ENCODE assay signal across 8 mouse cellular contexts in genomic region chr4:119232410-119233255, GRCm38 (mm10). TPM values are rescaled to one million over a fixed set of nuclear protein-coding genes. Genes with fewer than 3 reads are reported as not detected.
DNase-seq lines count a peak whose midpoint lies in the region; ATAC-seq lines count a peak whose summit lies in the region.

Gene AU022252, minus strand, starts transcription at chr4:119232712.
Gene P3h1, plus strand, starts transcription at chr4:119232915.

- no peaks in the 10 kb centered on the region for H3K27me3 ChIP-seq in hindbrain, embryonic 16.5 days (replicated peaks; ENCODE audit: control insufficient read depth, insufficient read depth, low read length)

- H3K27ac ChIP-seq in hindbrain, embryonic 16.5 days (ENCODE audit: low read depth, low read length), result peak within 1 kb of the TSS; percentile 63
- H3K27ac ChIP-seq in macrophage, result peak within 1 kb of the TSS; percentile 24

- ATAC-seq in hindbrain, embryonic 16.5 days, result peak; percentile 97

- peak within 1 kb of the TSS; percentile 79 for H3K9ac ChIP-seq in hindbrain, embryonic 16.5 days (ENCODE audit: low read depth, low read length)

- peaks cover 19% of the 10 kb centered on the region for H3K4me1 ChIP-seq in hindbrain, embryonic 16.5 days (ENCODE audit: control insufficient read depth, insufficient read depth, low read depth, low read length)

- peak within 1 kb of the TSS; percentile 69 for H3K4me3 ChIP-seq in hindbrain, embryonic 16.5 days (ENCODE audit: low read length)
- peak within 1 kb of the TSS; percentile 80 for H3K4me3 ChIP-seq in macrophage (ENCODE audit: inconsistent target)

- H3K79me2 ChIP-seq in macrophage (ENCODE audit: inconsistent target), result no peaks in the 10 kb centered on the region

- WGBS in hindbrain, embryonic 16.5 days, result under 1% methylated on average over 62 of the region's 71 CpGs
- WGBS in macrophage (ENCODE audit: missing documents), result under 1% methylated on average over 70 of the region's 71 CpGs

- peaks cover 2% of the 10 kb centered on the region; the same call in 1 of the 2 replicates for H3K36me3 ChIP-seq in hindbrain, embryonic 16.5 days (ENCODE audit: control insufficient read depth, insufficient read depth, low read length)
- H3K36me3 ChIP-seq in macrophage (ENCODE audit: inconsistent target), result no peaks in the 10 kb centered on the region

- H3K4me2 ChIP-seq in hindbrain, embryonic 16.5 days (ENCODE audit: low read length), result peak within 1 kb of the TSS; percentile 81

- H3K9me3 ChIP-seq in hindbrain, embryonic 16.5 days (ENCODE audit: control insufficient read depth, low read length), result no peaks in the 10 kb centered on the region

- peak; percentile 89 for DNase-seq in WW6 (ENCODE audit: low read depth, low spot score)
- peak; percentile 81 to 98 for DNase-seq in cerebellum, postnatal 4 days (ENCODE audit: low spot score in 2 of 2)
- peak; percentile 100 for DNase-seq in gastrocnemius, adult 18-20 months (ENCODE audit: low spot score)
- DNase-seq in left cerebral cortex, adult 18-20 months (ENCODE audit: low spot score in 2 of 2), result peak; percentile 98 to 99
- DNase-seq in right cerebral cortex, adult 18-20 months, result peak; percentile 99
- DNase-seq in urinary bladder, postnatal 10 days (ENCODE audit: low spot score), result peak; percentile 95

RNA-seq across cellular contexts. Expression of gene AU022252, which starts in this region (rescaled TPM):
- 10 to 100 TPM; 24.6 to 28.2 TPM for total RNA-seq in gastrocnemius, adult 18-20 months (2021)
- polyA plus RNA-seq in hindbrain, embryonic 16.5 days (2015; fragmentation: Nextera tagmentation; extraction: Ambion mirVana), result 23.3 and 24.5 TPM in 2 replicates
- 10 to 100 TPM; 25.2 to 29.5 TPM for total RNA-seq in left cerebral cortex, adult 18-20 months (2021)
- total RNA-seq in macrophage (2018; cell fraction: chromatin; rRNA removed), result 10 to 100 TPM in 5 of 26 experiments, 1 to 10 TPM in 21; 2.4 to 15.2 (median 6.7) TPM
- 1 to 10 TPM; 2.1 to 6.1 (median 3.5) TPM for total RNA-seq in macrophage (2018; cell fraction: cytosol; rRNA removed)
- total RNA-seq in macrophage (2018; cell fraction: nucleus; rRNA removed), result 10 to 100 TPM in 1 of 26 experiments, 1 to 10 TPM in 25; 1.9 to 10.1 (median 4.5) TPM
- polyA plus RNA-seq in macrophage (2018), result 3.0 to 4.3 TPM (median 3.1 TPM) in 3 replicates

RNA-seq across cellular contexts. Expression of gene P3h1, which starts in this region (rescaled TPM):
- 1 to 10 TPM; 9.1 to 9.4 TPM for total RNA-seq in gastrocnemius, adult 18-20 months (2021)
- 8.3 and 11.3 TPM in 2 replicates for polyA plus RNA-seq in hindbrain, embryonic 16.5 days (2015; fragmentation: Nextera tagmentation; extraction: Ambion mirVana)
- total RNA-seq in left cerebral cortex, adult 18-20 months (2021), result 1 to 10 TPM; 7.6 to 7.8 TPM
- 10 to 100 TPM in 6 of 26 experiments, 1 to 10 TPM in 20; 2.6 to 18.6 (median 6.1) TPM for total RNA-seq in macrophage (2018; cell fraction: chromatin; rRNA removed)
- total RNA-seq in macrophage (2018; cell fraction: cytosol; rRNA removed), result 1 to 10 TPM; 2.3 to 5.7 (median 4.1) TPM
- total RNA-seq in macrophage (2018; cell fraction: nucleus; rRNA removed), result 10 to 100 TPM in 2 of 26 experiments, 1 to 10 TPM in 24; 3.4 to 15.5 (median 7.5) TPM
- 4.6 to 7.6 TPM (median 5.8 TPM) in 3 replicates for polyA plus RNA-seq in macrophage (2018)

Comparison
In these comparisons a context has a peak if more than half of its experiments do, and no peak if none do; other contexts are left out.
1. Peak in every context shown above with its lines: DNase-seq, ATAC-seq, H3K4me3 ChIP-seq and H3K27ac ChIP-seq.